Mouse (Mus musculus) heart, embryonic 13.5 days (tissue): Measurements from ENCODE around the gene Kcnq1. TPM values are rescaled to one million over a fixed set of nuclear protein-coding genes. Genes with fewer than 3 reads are reported as not detected.

Experiments
- ATAC-seq: fragments of 200-750 bp; cut with Nextera tagmentation; 2 replicates; pipeline ENCODE4 v1.8.0; 2017; ENCODE audit warnings: moderate TSS enrichment; ENCODE audit not compliant: insufficient number of reproducible peaks, low FRiP score, low TSS enrichment; ENCODE audit errors: extremely low read depth
- H3K27ac ChIP-seq: fragments of 300-500 bp; sonication (generic); replicated peaks from 2 replicates; pipeline ENCODE4 v1.5.1; 2015; ENCODE audit warnings: moderate library complexity, mild to moderate bottlenecking, inconsistent platforms
- H3K27me3 ChIP-seq: fragments of 300-500 bp; sonication (generic); replicated peaks from 2 replicates; pipeline ENCODE4 v1.6.1; 2015; ENCODE audit warnings: mild to moderate bottlenecking, inconsistent platforms
- H3K36me3 ChIP-seq: fragments of 300-500 bp; sonication (generic); 2 replicates; pipeline ENCODE4 v1.6.1; 2015; ENCODE audit warnings: mild to moderate bottlenecking, inconsistent platforms
- H3K4me1 ChIP-seq: fragments of 300-500 bp; sonication (generic); 2 replicates; pipeline ENCODE4 v1.6.1; 2015; ENCODE audit warnings: inconsistent platforms
- H3K4me2 ChIP-seq: fragments of 300-500 bp; sonication (generic); 2 replicates; pipeline ENCODE4 v1.6.1; 2015; ENCODE audit warnings: inconsistent platforms, mild to moderate bottlenecking, moderate library complexity
- H3K4me3 ChIP-seq: fragments of 300-500 bp; sonication (generic); 2 replicates; pipeline ENCODE4 v1.5.1; 2015; ENCODE audit warnings: moderate library complexity, mild to moderate bottlenecking, inconsistent platforms
- H3K9ac ChIP-seq: fragments of 300-500 bp; sonication (generic); 2 replicates; pipeline ENCODE4 v1.6.1; 2015; ENCODE audit warnings: inconsistent platforms, mild to moderate bottlenecking, moderate library complexity
- H3K9me3 ChIP-seq: fragments of 300-500 bp; sonication (generic); 2 replicates; pipeline ENCODE4 v1.6.1; 2016; ENCODE audit warnings: inconsistent platforms
- WGBS: fragments of 180-500 bp; shearing (Covaris S2); methylation state at CpG from one replicate; pipeline ENCODE4 v1.1.7; 2015; ENCODE audit warnings: mixed read lengths; 5-methylcytosine and 5-hydroxymethylcytosine counted together
- polyA plus RNA-seq: library from polyadenylated mRNA; unstranded; fragments of >200 nt; fragmentation: Nextera tagmentation; extraction: Ambion mirVana; gene quantifications from 2 replicates; pipeline ENCODE4 v1.2.1, GENCODE M21; 2015

Kcnq1 gene
- polyA plus RNA-seq, 1 experiment from 2014 or later = 15.6 TPM

GRCm38 (mm10) chr7:143464811-143465560 lies 358.8 kb downstream of the Kcnq1 start:
- Histone ChIP-seq H3K9me3 (peaks cover 12% of the 10 kb centered on the region), H3K9ac (peak overlapping the region; percentile 81), H3K4me1 (peaks cover 54% of the 10 kb centered on the region), H3K4me3 (peak overlapping the region; percentile 50), H3K27me3 (0 out of 2 replicates have a peak, but pooled peaks cover 13% of the 10 kb centered on the region), H3K4me2 (peak overlapping the region; percentile 82), H3K36me3 (no peaks in the 10 kb centered on the region), H3K27ac (peak overlapping the region; percentile 36)
- no peak for ATAC-seq
- WGBS = 16% methylated on average over 50 of the region's 56 CpGs

GRCm38 (mm10) chr7:143466099-143466677 lies 360.0 kb downstream of the Kcnq1 start:
- no peaks in the 10 kb centered on the region for H3K36me3 ChIP-seq
- ATAC-seq = no peak
- no peak overlapping the region for H3K4me3 ChIP-seq
- H3K9ac ChIP-seq = 0 out of 2 replicates have a peak overlapping the region, but pooled peaks have one; percentile 53
- 28% methylated on average over 14 of the region's 14 CpGs for WGBS
- H3K4me1 ChIP-seq = peaks cover 48% of the 10 kb centered on the region
- H3K9me3 ChIP-seq = 0 out of 2 replicates have a peak, but pooled peaks cover under 1% of the 10 kb centered on the region
- no peak overlapping the region for H3K4me2 ChIP-seq
- no peak overlapping the region for H3K27ac ChIP-seq
- H3K27me3 ChIP-seq = 0 out of 2 replicates have a peak, but pooled peaks cover 13% of the 10 kb centered on the region

- no peak for ATAC-seq
- no peaks in the 10 kb centered on the region for H3K36me3 ChIP-seq
- H3K27ac ChIP-seq = no peak overlapping the region
- H3K4me1 ChIP-seq = peaks cover 40% of the 10 kb centered on the region
- H3K9ac ChIP-seq = no peak overlapping the region; the same call in 1 of the 2 replicates
- no peak overlapping the region for H3K4me3 ChIP-seq
- H3K27me3 ChIP-seq = 0 out of 2 replicates have a peak, but pooled peaks cover 13% of the 10 kb centered on the region
- no peaks in the 10 kb centered on the region for H3K9me3 ChIP-seq
- 17% methylated on average over 6 of the region's 6 CpGs for WGBS
- H3K4me2 ChIP-seq = no peak overlapping the region
These were observed 361.6 kb downstream of the Kcnq1 start for GRCm38 (mm10) chr7:143467714-143468113.

- H3K4me2 ChIP-seq = no peak overlapping the region
- H3K36me3 ChIP-seq = no peaks in the 10 kb centered on the region
- no peak for ATAC-seq
- peaks cover 17% of the 10 kb centered on the region; the same call in 1 of the 2 replicates for H3K27me3 ChIP-seq
- peaks cover 24% of the 10 kb centered on the region for H3K4me1 ChIP-seq
- H3K9ac ChIP-seq = 0 out of 2 replicates have a peak overlapping the region, but pooled peaks have one; percentile 1
- WGBS = 13% methylated on average over 8 of the region's 8 CpGs
- H3K27ac ChIP-seq = no peak overlapping the region
- no peaks in the 10 kb centered on the region for H3K9me3 ChIP-seq
- no peak overlapping the region for H3K4me3 ChIP-seq
These were observed 363.8 kb downstream of the Kcnq1 start for GRCm38 (mm10) chr7:143469946-143470345.

- H3K27me3 ChIP-seq = peaks cover 16% of the 10 kb centered on the region
- H3K9me3 ChIP-seq = no peaks in the 10 kb centered on the region
- WGBS = 46% methylated on average over 4 of the region's 4 CpGs
- H3K4me3 ChIP-seq = no peak within 1 kb of the TSS
- no peaks in the 10 kb centered on the region for H3K36me3 ChIP-seq
- peaks cover 8% of the 10 kb centered on the region for H3K4me1 ChIP-seq
- no peak within 1 kb of the TSS for H3K9ac ChIP-seq
- H3K27ac ChIP-seq = no peak within 1 kb of the TSS
- H3K4me2 ChIP-seq = peak within 1 kb of the TSS; percentile 19; the same call in 1 of the 2 replicates
- no peak for ATAC-seq
These were observed 367.4 kb downstream of the Kcnq1 start, which contains the start of gene Slc22a18 for GRCm38 (mm10) chr7:143473347-143474101. TSS of gene Slc22a18 (plus strand) at chr7:143473736.

- Histone ChIP-seq H3K27me3 (peaks cover 28% of the 10 kb centered on the region), H3K4me1 (peaks cover 3% of the 10 kb centered on the region), H3K9ac (no peak overlapping the region), H3K27ac (no peak overlapping the region), H3K4me3 (no peak overlapping the region), H3K36me3 (no peaks in the 10 kb centered on the region), H3K4me2 (no peak overlapping the region), H3K9me3 (no peaks in the 10 kb centered on the region)
- WGBS = 30% methylated on average over 10 of the region's 10 CpGs
- ATAC-seq = no peak
These were observed 368.6 kb downstream of the Kcnq1 start for GRCm38 (mm10) chr7:143474811-143475210.

GRCm38 (mm10) chr7:143475876-143476275 lies 369.7 kb downstream of the Kcnq1 start:
- no peak for ATAC-seq
- Histone ChIP-seq H3K9ac (no peak overlapping the region), H3K27ac (no peak overlapping the region), H3K27me3 (peaks cover 36% of the 10 kb centered on the region), H3K4me1 (0 out of 2 replicates have a peak, but pooled peaks cover 2% of the 10 kb centered on the region), H3K36me3 (no peaks in the 10 kb centered on the region), H3K4me3 (no peak overlapping the region), H3K9me3 (no peaks in the 10 kb centered on the region), H3K4me2 (no peak overlapping the region)
- WGBS = 61% methylated on average over 11 of the region's 11 CpGs

Other genes starting within 250 kb of the Kcnq1 start
- gene Th, start 175.2 kb upstream of the Kcnq1 start, polyA plus RNA-seq = 0.36 and 0.76 TPM in 2 replicates
- 0.33 and 0.52 TPM in 2 replicates for gene Ascl2, start 137.1 kb upstream of the Kcnq1 start, polyA plus RNA-seq
- gene Tspan32, start 101.3 kb upstream of the Kcnq1 start, polyA plus RNA-seq = 4.9 and 5.9 TPM in 2 replicates
- 750 and 845 TPM in 2 replicates for gene Cd81, start 53.6 kb upstream of the Kcnq1 start, polyA plus RNA-seq
- gene Tssc4, start 37.1 kb upstream of the Kcnq1 start, polyA plus RNA-seq = 58.2 and 60.7 TPM in 2 replicates
- 3.5 and 4.4 TPM in 2 replicates for gene Trpm5, start 11.7 kb upstream of the Kcnq1 start, polyA plus RNA-seq